Mouse (Mus musculus): ENCODE results near the gene Kcnh2.

The Kcnh2 gene

DNA sequence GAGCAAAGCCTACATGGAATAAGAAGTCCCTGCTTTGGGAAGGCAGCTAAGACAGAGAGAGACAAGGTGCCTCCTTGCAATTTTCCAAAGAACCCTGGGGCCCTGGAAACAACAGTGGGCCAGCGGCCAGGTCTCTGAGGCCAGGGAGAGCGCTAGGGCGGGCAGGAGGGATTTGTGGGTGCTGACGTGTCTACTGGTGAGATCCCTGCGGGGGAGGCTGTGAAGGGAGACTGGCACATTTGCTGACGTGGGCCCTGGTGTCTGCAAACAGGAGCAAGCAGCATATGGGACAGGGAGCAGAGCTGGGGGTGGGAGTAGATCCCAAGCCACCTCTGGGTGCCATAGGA, 31.0 kb downstream of the Kcnh2 start:
- no peak for DNase-seq (ENCODE audit: low read depth, low spot score)

GRCm38 (mm10) chr5:24319776-24320466, 31.5 kb downstream of the Kcnh2 start:
- no peak for DNase-seq (ENCODE audit: low read depth, low spot score)

DNA sequence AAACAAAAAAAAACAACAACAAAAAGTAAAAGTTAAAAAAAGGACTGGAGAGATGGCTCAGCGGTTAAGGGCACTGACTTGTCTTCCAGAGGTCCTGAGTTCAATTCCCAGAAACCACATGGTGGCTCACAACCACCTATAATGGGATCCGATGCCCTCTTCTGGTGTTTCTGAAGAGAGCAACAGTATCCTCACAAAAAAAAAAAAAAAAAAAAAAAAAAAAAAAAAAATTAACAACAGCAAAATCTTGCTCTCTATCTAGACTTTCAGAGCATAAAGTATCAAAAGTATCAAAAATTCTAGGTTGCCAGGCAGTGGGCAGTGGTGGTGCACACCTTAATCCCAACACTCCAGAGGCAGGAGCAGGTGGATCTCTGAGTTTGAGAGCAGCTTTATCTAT, 42.2 kb downstream of the Kcnh2 start:
- DNase-seq (ENCODE audit: low read depth, low spot score) = no peak

DNA sequence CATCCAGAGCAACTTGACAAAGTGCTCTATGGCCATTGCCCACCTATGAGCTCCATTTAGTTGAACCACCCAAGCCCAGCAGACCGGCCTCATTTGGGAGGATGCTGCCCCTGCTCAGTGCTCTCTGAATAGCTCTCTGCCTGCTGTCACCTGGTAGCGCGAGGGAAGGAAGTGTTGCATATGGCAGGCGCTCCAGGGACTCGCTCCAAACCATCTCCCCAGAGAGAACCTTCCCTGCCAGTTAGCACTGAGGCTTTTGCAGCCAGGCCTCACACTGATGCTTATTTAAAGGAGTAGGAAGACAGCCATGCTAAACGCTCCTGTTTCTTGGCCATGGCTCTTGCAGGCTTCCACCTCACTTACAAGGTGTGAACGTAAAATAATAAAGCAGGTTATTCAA, 42.8 kb downstream of the Kcnh2 start:
- no peak for DNase-seq (ENCODE audit: low read depth, low spot score)

DNA sequence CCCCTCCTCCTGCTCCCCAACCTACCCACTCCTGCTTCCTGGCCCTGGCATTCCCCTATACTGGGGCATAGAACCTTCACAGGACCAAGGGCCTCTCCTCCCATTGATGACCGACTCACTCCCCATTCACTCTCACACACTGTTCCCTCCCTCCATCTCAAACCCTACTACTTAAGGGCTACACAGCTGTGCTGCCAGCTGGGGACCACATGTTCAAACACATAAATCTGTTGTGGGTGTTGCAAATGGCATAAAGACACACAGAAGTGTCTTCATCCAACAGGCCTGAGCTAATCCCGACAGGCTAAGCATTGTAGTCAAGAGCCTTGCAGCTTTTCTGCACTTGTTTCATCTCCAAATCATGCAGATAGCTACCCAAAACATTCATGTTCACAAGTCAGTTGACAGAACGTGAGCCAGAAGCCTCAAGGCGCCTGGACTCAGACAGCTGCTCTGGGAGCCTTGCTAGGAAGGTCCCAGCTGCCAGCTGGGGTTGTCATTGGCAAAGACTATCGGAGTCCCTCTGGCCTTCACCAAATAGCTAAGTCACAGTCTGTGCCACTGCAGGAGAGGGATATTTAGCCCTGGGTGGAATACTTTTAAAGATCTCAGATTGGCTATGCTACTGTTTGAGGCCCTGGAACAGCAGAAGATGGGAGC, 44.2 kb downstream of the Kcnh2 start:
- DNase-seq (ENCODE audit: low read depth, low spot score) = no peak

DNA sequence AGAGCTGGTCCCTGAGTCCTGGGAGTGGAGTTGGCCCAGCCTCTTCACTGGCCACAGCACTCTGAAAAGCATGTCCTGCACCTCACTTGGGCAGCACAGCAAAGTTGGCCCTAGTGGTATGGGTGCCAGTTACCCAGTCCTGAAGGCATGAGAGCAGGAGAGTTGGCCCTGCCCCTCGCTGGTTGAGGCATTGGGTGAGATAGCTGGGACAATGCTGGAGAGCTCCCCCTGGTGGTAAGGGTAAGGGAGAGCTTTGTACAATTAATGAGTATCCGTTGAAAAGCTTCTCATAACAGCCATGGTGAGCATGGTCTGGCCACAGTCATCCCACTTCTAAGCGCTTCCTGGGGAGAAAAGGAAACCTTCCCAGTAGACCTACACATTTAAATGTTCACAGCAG, 48.2 kb downstream of the Kcnh2 start:
- DNase-seq (ENCODE audit: low read depth, low spot score) = no peak

DNA sequence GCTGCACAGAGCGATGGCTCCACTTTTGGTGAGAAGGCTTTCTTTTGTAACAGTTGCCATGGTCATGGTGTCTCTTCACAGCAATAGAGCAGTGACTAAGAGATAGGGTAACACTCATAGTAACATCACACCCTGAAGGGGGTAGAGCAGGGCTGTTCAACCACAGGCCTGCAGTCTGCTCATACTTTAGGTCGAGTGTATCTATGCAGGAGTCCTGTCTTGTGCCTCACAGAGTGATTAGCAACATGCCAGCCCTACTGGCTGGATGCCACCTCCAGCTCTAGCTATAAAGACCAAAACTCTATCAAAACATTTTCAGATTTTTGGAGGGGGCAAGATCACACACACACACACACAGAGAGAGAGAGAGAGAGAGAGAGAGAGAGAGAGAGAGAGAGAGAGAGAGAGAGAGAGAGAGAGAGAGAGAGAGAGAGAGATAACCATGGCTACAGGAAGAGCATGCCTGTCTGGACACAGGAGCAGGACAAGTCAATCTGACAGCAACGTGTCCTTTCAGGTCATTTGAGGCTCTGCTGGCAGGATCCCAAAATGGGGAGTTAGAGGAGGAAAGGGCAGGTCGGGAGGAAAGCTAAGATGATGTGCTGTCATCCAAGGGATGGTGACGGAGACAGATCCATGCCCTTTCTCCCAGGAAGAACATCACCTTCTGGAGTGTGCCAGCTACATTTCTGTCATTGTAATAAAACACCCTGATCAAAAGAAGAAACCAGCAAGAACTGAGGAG, 51.4 kb downstream of the Kcnh2 start:
- no peak for DNase-seq (ENCODE audit: low read depth, low spot score)

DNA sequence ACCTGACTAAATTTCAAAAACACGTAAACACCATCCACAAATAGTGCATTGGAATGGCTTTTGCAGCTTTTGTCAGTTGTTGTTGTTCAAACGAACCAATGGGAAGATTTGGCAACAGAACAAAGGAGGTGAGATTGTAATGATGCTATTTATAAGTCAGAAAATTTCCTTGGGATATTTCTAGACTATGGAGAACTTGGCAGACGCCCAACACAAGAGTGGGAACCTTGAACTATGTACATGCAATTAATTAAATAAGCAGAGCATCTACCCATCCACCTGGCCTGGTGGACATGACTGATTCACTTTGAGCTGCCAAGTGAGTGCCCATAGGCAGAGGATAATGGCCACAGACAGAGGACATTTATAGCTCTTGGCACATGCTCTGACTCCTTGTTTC, 59.5 kb downstream of the Kcnh2 start:
- no peak for DNase-seq (ENCODE audit: low read depth, low spot score)

GRCm38 (mm10) chr5:24286221-24286970, 65.0 kb downstream of the Kcnh2 start:
- no peak for DNase-seq (ENCODE audit: low read depth, low spot score)

DNA sequence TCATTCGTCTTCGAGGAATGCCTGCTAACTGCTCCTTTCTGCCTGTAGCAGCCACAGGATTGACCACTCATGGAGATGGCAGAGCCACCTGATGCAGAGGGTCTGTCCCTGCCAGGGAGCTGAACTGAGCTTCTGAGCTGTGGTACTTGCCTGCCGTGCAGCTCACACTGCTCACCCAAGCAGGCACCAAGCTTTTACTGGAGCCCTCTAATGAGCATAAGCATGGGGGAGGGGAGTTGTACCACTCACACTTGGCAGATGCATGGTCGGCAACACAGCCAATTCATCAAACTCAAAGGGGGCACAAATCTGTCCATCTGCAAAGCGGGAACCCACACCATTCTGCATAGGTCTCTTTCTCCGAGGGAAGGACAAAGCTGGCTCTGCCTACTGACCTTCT, 67.3 kb downstream of the Kcnh2 start:
- DNase-seq (ENCODE audit: low read depth, low spot score) = no peak

DNA sequence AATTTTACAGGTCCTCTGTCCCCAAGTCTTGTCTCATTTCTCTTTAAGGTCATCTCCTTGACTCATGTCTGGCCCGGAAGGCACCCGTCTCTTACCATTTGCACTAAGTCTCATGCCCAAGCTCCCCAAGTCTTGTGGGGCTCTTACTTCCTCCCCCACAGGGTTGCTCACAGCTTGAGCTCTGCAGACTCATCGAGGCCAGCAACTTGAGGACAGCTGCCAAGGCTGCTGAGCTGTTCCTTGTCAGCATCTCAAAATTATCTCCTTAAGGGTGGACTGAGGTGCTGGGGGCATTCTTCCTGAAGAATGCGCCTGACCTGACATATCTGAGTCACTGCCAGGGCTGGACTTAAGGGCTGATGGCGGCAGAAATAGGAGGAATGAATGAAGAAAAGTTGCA, 68.2 kb downstream of the Kcnh2 start:
- DNase-seq (ENCODE audit: low read depth, low spot score) = no peak

- no peak for DNase-seq (ENCODE audit: low read depth, low spot score)
Measured at GRCm38 (mm10) chr5:24280523-24280922, 70.9 kb downstream of the Kcnh2 start.

GRCm38 (mm10) chr5:24279527-24279926, 71.9 kb downstream of the Kcnh2 start:
- no peak for DNase-seq (ENCODE audit: low read depth, low spot score)

GRCm38 (mm10) chr5:24278206-24278605, 73.2 kb downstream of the Kcnh2 start:
- no peak for DNase-seq (ENCODE audit: low read depth, low spot score)

DNA sequence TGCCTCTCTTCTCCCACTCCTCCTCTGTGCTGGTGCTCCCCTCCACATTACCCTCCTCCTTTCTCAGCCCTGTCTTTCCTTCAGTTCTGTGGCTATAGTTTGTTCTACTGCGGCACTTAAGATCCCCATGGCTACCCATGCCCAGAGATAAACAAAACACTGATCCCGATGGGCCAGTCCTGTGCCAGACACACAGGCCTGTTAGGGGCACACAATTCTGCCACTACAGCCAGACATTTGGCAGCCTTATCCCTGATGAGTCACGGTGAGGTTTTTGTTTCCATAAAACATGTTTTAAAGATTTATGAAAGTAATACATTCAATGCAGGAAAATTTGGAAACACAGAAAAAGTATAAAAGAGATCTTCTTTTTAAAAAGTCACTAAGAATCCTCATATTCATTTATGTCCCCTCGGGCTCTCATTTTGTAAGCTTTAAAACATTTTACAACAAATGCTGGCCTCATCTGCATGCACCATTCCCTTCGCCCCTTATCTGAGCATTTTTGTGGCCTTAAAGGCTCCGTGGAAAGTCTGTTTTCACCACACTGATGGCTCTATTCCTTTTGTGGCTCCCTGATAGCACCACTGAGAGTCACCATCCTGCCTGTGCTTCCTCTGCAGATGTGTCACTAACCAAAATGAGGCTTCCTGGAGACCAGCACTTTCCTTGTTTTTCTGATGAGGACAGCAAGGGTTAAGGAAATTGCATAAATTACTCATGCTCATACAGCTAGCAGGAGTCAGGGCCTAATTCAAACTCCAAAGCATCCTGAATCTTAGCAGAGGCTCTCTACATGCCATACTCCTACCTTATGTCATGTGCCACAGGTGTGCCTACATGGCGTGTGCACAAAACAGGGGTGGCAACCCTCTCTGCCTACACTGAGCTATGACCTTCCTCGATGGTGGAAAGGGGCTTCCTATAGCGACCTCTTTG, 77.5 kb downstream of the Kcnh2 start:
- DNase-seq (ENCODE audit: low read depth, low spot score) = no peak

DNA sequence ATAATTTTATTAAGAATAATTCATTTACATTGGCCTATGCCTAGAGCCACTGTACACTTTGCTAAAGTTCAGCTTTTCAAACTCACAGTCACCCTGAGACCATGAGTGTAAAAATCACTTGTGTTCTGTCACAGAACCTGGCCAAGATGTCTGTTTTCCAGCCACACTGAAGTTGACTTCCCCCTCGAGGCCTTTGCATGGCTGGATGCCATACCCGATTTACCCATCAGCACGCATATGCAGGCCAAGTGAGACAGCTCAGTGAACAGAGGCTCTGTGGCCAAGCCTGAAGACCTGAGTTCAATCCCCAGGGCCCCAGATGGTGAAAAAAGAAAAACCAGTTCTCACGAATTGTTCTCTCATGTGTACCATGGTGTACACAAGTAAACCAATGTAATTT, 80.5 kb downstream of the Kcnh2 start:
- DNase-seq (ENCODE audit: low read depth, low spot score) = no peak
